Mouse (Mus musculus) midbrain, embryonic 14.5 days (tissue): Measurements from ENCODE around the gene Plxna2. TPM values are rescaled to one million over a fixed set of nuclear protein-coding genes. Genes with fewer than 3 reads are reported as not detected.

ENCODE experiments used
- ATAC-seq: fragments of 200-750 bp; cut with Nextera tagmentation; 2 replicates; pipeline ENCODE4 v1.8.0; 2017; ENCODE audit warnings: moderate number of reproducible peaks, moderate library complexity; ENCODE audit not compliant: low FRiP score, low TSS enrichment
- DNase-seq: peaks from one replicate; pipeline ENCODE4 v3.0.0-alpha.2; 2015
- H3K27ac ChIP-seq: fragments of 300-500 bp; sonication (generic); replicated peaks from 2 replicates; pipeline ENCODE4 v1.5.1; 2014; ENCODE audit warnings: mild to moderate bottlenecking, low read depth, low read length, moderate library complexity
- H3K27me3 ChIP-seq: fragments of 300-500 bp; sonication (generic); 2 replicates; pipeline ENCODE4 v1.6.1; 2014; ENCODE audit warnings: low read length, control low read depth, mixed read lengths; ENCODE audit not compliant: control insufficient read depth, insufficient read depth
- H3K36me3 ChIP-seq: fragments of 300-500 bp; sonication (generic); 2 replicates; pipeline ENCODE4 v1.6.1; 2014; ENCODE audit warnings: low read length, control low read depth; ENCODE audit not compliant: control insufficient read depth, insufficient read depth
- H3K4me1 ChIP-seq: fragments of 300-500 bp; sonication (generic); 2 replicates; pipeline ENCODE4 v1.6.1; 2014; ENCODE audit warnings: mild to moderate bottlenecking, antibody characterized with exemption, low read length, control low read depth; ENCODE audit not compliant: control insufficient read depth, insufficient read depth
- H3K4me2 ChIP-seq: fragments of 300-500 bp; sonication (generic); 2 replicates; pipeline ENCODE4 v1.6.1; 2014; ENCODE audit warnings: mild to moderate bottlenecking, low read length, moderate library complexity
- H3K4me3 ChIP-seq: fragments of 300-500 bp; sonication (generic); replicated peaks from 2 replicates; pipeline ENCODE4 v1.5.1; 2014; ENCODE audit warnings: low read depth, low read length
- H3K9ac ChIP-seq: fragments of 300-500 bp; sonication (generic); replicated peaks from 2 replicates; pipeline ENCODE4 v1.6.1; 2014; ENCODE audit warnings: mild to moderate bottlenecking, low read length, moderate library complexity
- H3K9me3 ChIP-seq: fragments of 300-500 bp; sonication (generic); 2 replicates; pipeline ENCODE4 v1.6.1; 2016; ENCODE audit warnings: low read length, control low read depth, mixed read lengths; ENCODE audit not compliant: control insufficient read depth
- WGBS: fragments of 180-500 bp; shearing (Covaris S2); extraction: QIAGEN DNeasy Blood & Tissue Kit; methylation state at CpG from one replicate; pipeline ENCODE4 v1.1.7; 2014; 5-methylcytosine and 5-hydroxymethylcytosine counted together
- polyA plus RNA-seq: library from polyadenylated mRNA; unstranded; fragments of >200 nt; fragmentation: Nextera tagmentation; extraction: Ambion mirVana; gene quantifications from 2 replicates; pipeline ENCODE4 v1.2.1, GENCODE M21; 2014

Gene Plxna2
- polyA plus RNA-seq, 1 experiment from 2014 or later = 24.1 TPM

DNA sequence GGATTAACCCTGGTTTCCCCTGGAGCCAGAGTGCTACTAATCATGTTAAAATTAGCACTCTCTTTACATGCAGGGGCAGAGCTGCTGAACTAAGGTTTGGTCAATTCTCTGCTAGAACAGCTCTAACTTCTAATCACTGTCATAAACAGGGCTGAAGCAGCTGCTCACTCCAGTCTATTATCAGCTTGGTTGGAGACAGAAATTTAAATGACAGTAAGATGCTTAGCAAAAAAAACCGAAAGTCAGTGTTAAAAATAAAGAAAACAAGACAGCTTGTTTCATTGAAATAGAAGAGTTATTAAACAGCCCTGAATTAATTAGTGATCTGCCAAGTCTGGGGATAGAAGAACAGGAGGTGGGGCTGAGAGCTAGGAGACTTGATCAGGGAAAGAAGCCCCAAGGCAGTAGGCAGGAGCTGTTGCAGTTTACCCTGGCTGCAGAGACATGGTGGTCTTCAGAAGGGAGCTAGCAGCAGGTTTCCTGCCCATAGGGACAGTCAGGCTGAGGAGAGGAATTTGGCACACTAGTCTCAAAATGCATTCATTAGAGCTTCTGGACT, 12.6 kb downstream of the Plxna2 start:
- no peak for DNase-seq
- WGBS = 25% methylated on average over 1 of the region's 1 CpGs
- ATAC-seq = no peak

DNA sequence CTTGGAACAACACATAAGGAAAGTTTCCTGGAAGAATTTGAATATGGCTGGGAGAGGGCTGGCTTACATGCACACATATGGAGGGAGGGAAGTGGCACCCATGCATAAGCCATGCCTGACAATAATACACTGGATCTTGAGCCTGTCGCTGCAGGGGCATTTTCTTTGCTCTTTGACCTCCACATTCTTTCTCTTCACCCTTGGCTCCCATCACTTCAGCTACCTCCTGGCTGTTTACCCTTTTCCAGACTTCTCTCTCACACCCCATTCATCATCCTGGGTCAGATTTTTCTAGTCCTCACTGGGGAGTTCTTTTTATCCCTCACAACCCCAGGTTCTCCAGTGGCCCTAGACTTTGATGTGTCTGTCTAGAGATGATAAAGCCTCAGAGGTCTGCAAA, 13.6 kb downstream of the Plxna2 start:
- no peak for DNase-seq
- H3K36me3 ChIP-seq = no peaks in the 10 kb centered on the region
- H3K27me3 ChIP-seq = no peaks in the 10 kb centered on the region
- H3K9ac ChIP-seq = no peak overlapping the region
- no peak overlapping the region for H3K4me3 ChIP-seq
- no peaks in the 10 kb centered on the region for H3K9me3 ChIP-seq
- ATAC-seq = no peak
- no peak overlapping the region for H3K4me2 ChIP-seq
- H3K27ac ChIP-seq = no peak overlapping the region
- WGBS = 29% methylated on average over 1 of the region's 1 CpGs
- H3K4me1 ChIP-seq = peaks cover 33% of the 10 kb centered on the region

More for the DNA sequence above, 12.6 kb downstream of the Plxna2 start:
- Histone ChIP-seq H3K4me2 (no peak overlapping the region), H3K27ac (no peak overlapping the region), H3K4me1 (peaks cover 42% of the 10 kb centered on the region), H3K9ac (no peak overlapping the region), H3K4me3 (no peak overlapping the region), H3K36me3 (no peaks in the 10 kb centered on the region), H3K27me3 (no peaks in the 10 kb centered on the region), H3K9me3 (no peaks in the 10 kb centered on the region)

DNA sequence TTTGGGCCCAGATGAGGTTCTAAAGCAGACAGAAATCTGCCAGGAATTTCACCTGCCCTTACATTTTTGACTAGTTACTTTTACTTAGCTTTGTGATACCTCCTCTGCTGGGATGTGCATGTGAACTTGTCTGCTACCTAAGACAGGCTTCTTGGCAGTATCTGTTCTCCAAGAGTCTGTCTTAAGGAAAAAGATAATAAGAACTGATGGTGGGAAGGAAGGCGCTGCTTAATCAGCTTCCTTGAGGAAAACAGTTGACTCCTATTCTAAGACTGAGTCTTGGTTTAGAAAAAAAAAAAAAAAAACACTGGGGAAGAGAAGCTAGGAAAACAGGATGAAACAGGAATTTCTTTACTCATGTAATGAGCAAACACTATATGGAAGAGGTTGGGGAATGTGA, 14.0 kb downstream of the Plxna2 start:
- H3K9ac ChIP-seq = no peak overlapping the region
- no peak for ATAC-seq
- H3K36me3 ChIP-seq = no peaks in the 10 kb centered on the region
- 93% methylated on average over 1 of the region's 1 CpGs for WGBS
- H3K9me3 ChIP-seq = no peaks in the 10 kb centered on the region
- DNase-seq = no peak
- no peak overlapping the region for H3K4me2 ChIP-seq
- H3K4me3 ChIP-seq = no peak overlapping the region
- H3K27me3 ChIP-seq = no peaks in the 10 kb centered on the region
- H3K27ac ChIP-seq = no peak overlapping the region
- H3K4me1 ChIP-seq = peaks cover 30% of the 10 kb centered on the region

DNA sequence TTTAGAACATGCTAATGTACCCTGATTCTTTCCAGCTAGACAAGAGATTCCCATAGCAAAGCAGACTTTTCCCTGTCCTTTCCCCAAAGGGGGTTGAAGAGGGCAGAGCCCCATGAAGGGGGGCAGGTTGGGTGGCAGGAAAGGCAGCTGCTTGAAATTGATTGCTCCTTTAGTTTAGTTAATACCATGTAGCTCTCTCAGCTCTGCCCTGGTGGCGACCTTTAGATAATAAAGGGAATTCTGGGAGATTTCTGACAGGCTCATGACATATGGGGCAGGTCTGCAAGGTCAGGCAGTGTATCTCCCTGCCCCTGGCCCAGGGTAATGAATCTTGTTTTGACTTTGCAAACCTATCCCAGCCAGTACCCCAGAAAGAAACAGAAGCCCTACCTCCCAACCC, 17.4 kb downstream of the Plxna2 start:
- DNase-seq = no peak
- Histone ChIP-seq H3K4me1 (peaks cover 20% of the 10 kb centered on the region), H3K9ac (no peak overlapping the region), H3K9me3 (no peaks in the 10 kb centered on the region), H3K36me3 (no peaks in the 10 kb centered on the region), H3K4me2 (no peak overlapping the region), H3K4me3 (no peak overlapping the region), H3K27ac (no peak overlapping the region), H3K27me3 (no peaks in the 10 kb centered on the region)
- 40% methylated on average over 1 of the region's 1 CpGs for whole genome bisulfite sequencing
- no peak for ATAC-seq

DNA sequence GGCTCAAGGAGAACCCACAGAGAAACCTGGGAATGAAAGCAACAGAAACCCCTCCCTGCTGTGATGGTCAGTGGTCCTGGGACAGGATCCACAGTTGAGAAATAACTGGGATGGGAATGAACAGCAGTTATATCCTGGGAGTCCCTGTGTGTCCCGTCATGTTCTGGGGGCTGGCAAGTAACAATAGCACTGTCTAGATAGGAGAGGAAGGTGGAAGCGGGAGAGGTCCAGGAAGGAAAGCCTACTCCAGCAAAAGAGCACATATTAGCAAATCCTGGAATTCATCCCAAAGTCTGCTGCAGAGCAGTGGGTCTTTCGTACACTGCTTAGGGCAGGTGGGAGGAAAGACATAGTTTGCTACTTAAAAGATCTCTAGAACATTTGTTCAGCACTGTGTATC, 17.9 kb downstream of the Plxna2 start:
- H3K9me3 ChIP-seq = no peaks in the 10 kb centered on the region
- WGBS = 81% methylated on average over 3 of the region's 3 CpGs
- no peak for ATAC-seq
- H3K4me2 ChIP-seq = no peak overlapping the region
- no peak for DNase-seq
- no peak overlapping the region for H3K4me3 ChIP-seq
- no peaks in the 10 kb centered on the region for H3K36me3 ChIP-seq
- H3K27me3 ChIP-seq = no peaks in the 10 kb centered on the region
- peaks cover 14% of the 10 kb centered on the region for H3K4me1 ChIP-seq
- no peak overlapping the region for H3K27ac ChIP-seq
- no peak overlapping the region for H3K9ac ChIP-seq

DNA sequence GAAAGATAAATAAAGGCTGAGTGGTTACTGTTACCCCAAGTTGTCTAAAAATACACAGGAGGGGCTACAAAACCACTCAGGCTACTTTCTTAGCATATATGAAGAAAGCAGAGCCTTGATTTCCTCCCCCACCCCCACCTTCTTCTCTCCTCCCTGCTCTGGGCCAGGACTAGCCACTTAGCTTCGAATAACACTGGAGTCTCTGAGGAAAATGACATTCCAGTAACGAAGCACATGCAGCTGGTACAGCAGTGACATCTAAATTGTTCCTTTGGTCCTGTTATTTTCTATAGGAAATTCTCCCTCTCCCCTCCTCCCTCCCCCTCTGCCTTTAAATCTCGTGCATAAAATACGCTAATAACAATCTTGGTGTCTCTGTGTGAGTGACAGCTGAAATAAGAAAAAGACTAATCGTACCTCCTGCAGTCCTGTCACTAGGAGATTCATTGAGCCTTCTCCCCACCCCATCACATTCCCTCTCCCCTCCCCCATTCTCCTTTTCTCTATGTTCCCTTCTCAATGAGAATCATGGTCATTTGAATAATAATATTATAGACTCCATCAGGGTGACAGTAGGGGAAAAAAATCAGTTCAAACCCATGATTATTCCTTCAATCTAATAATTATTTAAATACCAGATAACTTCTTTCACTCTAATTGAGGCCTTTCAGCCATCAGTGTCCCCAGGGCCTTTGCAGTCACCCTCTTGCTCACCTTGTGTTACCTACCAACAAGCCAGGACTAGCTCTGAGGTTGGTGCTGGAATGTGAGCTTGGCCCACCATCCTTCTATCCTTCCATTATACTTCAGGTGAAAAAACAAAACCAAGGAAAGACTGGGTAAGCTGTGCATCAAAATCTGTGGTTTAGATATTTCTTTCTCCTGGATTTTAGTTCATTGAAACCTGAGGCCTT, 19.6 kb downstream of the Plxna2 start:
- no peaks in the 10 kb centered on the region for H3K36me3 ChIP-seq
- H3K4me1 ChIP-seq = peaks cover 14% of the 10 kb centered on the region
- no peak overlapping the region for H3K4me3 ChIP-seq
- no peak overlapping the region for H3K4me2 ChIP-seq
- H3K27me3 ChIP-seq = no peaks in the 10 kb centered on the region
- 5% methylated on average over 5 of the region's 5 CpGs for WGBS
- no peak overlapping the region for H3K9ac ChIP-seq
- ATAC-seq = peak; percentile 58; the same call in 1 of the 2 replicates
- DNase-seq = peak; percentile 42
- H3K9me3 ChIP-seq = no peaks in the 10 kb centered on the region
- peak overlapping the region; percentile 54; the same call in 1 of the 2 replicates for H3K27ac ChIP-seq

DNA sequence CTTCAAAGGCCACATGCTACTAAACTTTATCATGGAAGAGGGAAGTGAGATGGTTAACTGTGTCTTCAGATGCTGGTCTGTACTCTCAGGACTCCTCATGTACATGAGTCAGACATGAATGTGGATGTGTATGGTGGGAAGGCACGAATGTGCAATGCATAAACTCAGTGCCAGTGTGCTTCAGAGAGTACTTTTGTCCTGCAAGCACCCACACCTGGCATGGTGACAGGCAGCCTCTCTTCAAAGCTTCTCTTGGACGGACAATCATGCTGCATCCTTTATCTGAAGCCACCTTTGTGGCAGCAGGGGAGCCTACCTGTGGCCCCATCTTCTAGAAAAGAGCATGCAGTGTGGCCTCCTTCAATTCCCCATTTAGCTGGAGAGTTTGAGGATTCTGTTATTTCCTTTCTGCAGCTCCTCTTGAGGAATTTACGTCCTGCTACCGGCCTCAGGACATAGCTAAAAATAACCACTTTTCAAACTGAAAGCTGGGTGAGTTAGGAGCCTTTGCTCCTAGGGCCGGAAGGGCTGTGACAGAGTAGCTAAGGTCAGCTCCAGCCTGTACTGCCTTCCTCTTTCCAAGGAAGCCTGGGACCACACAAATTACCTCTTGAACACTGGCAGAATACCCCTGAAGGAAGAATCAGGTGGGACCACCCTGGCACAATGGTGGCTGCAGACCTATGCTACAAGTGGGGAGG, 23.7 kb downstream of the Plxna2 start:
- no peak for ATAC-seq
- Histone ChIP-seq H3K4me1 (peaks cover 15% of the 10 kb centered on the region), H3K27ac (no peak overlapping the region)

DNA sequence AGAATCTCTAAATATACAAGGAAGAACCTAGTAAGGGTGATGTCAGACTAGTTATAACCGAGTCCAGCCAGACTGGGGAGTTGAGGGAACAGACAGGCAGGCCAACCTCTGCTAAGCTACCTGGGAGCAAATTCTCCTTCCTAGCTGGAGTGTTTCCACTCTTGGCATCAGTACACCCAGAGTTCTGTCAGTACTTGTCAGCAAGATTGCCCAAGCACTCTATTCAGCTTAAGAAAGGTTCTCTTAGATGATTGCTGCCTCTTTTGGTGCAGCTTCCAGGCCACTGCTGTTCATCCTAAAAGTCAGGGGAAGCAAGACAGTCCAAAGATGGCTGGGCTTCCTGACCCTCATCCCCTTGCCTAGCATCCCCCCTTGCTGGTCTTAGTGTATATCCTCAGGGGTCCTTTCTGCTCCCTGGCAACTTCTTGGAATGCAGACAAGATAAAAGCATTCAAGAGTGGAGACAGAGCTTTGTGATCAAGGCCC, 24.3 kb downstream of the Plxna2 start:
- H3K9me3 ChIP-seq = no peaks in the 10 kb centered on the region
- peaks cover 15% of the 10 kb centered on the region for H3K4me1 ChIP-seq
- peaks cover 17% of the 10 kb centered on the region for H3K36me3 ChIP-seq
- H3K4me3 ChIP-seq = no peak overlapping the region
- DNase-seq = no peak
- no peak overlapping the region for H3K4me2 ChIP-seq
- H3K27me3 ChIP-seq = no peaks in the 10 kb centered on the region
- 71% methylated on average over 1 of the region's 1 CpGs for WGBS
- H3K27ac ChIP-seq = no peak overlapping the region
- no peak for ATAC-seq
- no peak overlapping the region for H3K9ac ChIP-seq

More for the DNA sequence above, 23.7 kb downstream of the Plxna2 start:
- Histone ChIP-seq H3K9ac (no peak overlapping the region), H3K36me3 (peaks cover 17% of the 10 kb centered on the region), H3K4me2 (no peak overlapping the region), H3K27me3 (no peaks in the 10 kb centered on the region), H3K4me3 (no peak overlapping the region), H3K9me3 (no peaks in the 10 kb centered on the region)
- DNase-seq = no peak
- WGBS = 72% methylated on average over 5 of the region's 5 CpGs
